Mouse (Mus musculus): ENCODE measurements around the gene 6430628N08Rik.

DNA sequence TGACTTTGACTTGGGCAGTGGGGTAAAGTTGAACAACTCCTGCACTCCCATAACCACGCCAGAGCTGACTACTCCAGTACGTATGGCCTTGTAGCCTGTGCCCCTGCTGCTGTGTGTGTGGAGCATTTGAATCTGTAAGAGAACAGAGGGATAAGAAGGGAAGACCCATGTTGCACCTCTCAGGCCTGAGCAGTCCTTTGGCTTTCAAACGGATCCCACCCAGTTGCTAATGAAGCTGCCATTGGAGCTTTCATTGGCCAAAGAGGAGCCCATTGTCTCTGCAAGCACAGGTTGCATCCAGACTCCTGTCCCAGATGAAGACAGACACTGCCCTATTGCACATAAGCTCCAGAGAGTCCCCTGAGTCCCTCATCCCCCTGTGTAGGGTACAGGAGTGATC, 17.2 kb upstream of the 6430628N08Rik start:
- TF ChIP-seq USF1 (IDR thresholded peaks at IDR 0.05; ENCODE audit: low read depth, low read length) = no peak
- no peak for TF ChIP-seq CTCF (conservative IDR thresholded peaks at IDR 0.05 in 1 of 2, IDR thresholded peaks at IDR 0.05 in 1 of 2; ENCODE audit: low read depth in 2 of 2, low read length in 2 of 2)
- TF ChIP-seq POLR2A (IDR thresholded peaks at IDR 0.05; ENCODE audit: low read depth, low read length) = no peak
- no peak for TF ChIP-seq MAX (IDR thresholded peaks at IDR 0.05; ENCODE audit: low read length)
- no peak for TF ChIP-seq EP300 (IDR thresholded peaks at IDR 0.05; ENCODE audit: low read length)
- no peak for TF ChIP-seq ZKSCAN1 (IDR thresholded peaks at IDR 0.05; ENCODE audit: borderline replicate concordance, low read depth, low read length)
- no peak for TF ChIP-seq NELFE (IDR thresholded peaks at IDR 0.05; ENCODE audit: low read depth, low read length)
- no peak for TF ChIP-seq TBP (conservative IDR thresholded peaks at IDR 0.05; ENCODE audit: low read depth, low read length)
- TF ChIP-seq POLR2AphosphoS2 (IDR thresholded peaks at IDR 0.05; ENCODE audit: low read depth, low read length) = no peak

Data from CH12.LX (cell line).